Mouse (Mus musculus): ENCODE data around the gene Calm3. TPM values are rescaled to one million over a fixed set of nuclear protein-coding genes. Genes with fewer than 3 reads are reported as not detected.

The Calm3 gene
- polyA plus RNA-seq, 1 experiment from 2014 or later, result 154 TPM

DNA sequence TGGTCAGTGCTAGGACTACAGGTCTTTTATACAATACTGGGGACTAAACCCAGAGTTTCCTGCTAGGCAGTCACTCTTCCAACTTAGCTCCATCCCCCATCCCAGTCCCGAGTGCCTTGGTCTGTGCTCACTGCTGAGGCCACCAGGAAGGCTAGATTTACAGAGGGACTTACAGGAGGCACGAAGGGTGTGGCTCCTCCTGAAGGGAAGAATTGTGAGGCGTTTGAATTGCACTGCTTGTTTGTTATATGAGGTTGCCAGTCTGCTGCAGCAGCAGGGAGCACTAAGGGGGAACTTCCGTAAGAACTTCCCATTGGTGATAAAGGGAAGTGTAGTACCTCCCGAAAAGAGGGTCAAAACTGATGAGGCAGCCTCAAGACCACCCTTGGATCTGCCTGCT is 43.3 kb downstream of the Calm3 start:
- Histone ChIP-seq H3K4me1 (ENCODE audit: insufficient read depth, low read length) (peaks cover 24% of the 10 kb centered on the region), H3K9ac (replicated peaks; ENCODE audit: low read length) (peak overlapping the region; percentile 39; the same call in 1 of the 2 replicates), H3K4me2 (replicated peaks; ENCODE audit: low read depth, low read length) (no peak overlapping the region), H3K27ac (ENCODE audit: low read length) (peak overlapping the region; percentile 69), H3K9me3 (ENCODE audit: low read length) (peaks cover 10% of the 10 kb centered on the region), H3K36me3 (ENCODE audit: insufficient read depth, low read length) (peaks cover 25% of the 10 kb centered on the region), H3K27me3 (ENCODE audit: insufficient read depth, low read length) (peaks cover 15% of the 10 kb centered on the region), H3K4me3 (ENCODE audit: low read length) (no peak overlapping the region)
- ATAC-seq (ENCODE audit: low FRiP score, low TSS enrichment), result no peak
- WGBS, result 35% methylated on average over 5 of the region's 5 CpGs

DNA sequence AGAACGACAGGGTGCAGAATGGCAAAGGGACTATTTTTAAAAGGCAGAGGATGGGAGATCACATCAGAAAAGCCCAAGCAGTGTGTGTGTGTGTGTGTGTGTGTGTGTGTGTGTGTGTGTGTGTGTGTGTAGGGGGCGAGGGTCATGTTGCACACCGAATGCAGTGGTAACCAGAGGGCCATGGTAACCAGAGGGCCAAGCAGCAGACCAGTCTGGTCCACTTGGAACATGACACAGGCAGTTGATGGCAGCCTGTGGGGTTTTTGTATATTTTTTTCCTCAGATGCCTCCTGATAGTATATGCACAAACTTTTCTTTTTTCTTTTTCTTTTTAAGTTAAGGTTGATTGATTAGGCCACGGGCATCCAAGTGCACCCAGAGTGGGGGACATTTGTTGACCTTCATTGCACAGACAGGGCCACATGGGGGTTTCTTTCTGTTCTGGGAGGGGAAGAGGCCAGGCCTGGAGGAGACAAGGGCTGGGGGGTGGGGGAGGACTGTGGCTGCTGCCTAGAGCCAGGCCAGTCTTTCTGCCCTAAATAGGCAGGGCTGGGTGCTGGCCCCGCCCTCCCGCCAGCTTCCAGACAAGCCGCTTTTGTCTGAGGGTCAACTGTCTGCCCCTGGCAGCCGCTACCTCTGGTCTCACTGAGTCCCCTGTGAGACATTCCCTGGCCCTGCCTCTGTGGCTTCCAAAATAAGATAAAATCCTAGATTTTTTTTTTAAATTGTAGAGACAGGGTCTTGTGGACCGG is 43.9 kb downstream of the Calm3 start:
- Histone ChIP-seq H3K4me1 (ENCODE audit: insufficient read depth, low read length) (peaks cover 26% of the 10 kb centered on the region), H3K4me3 (ENCODE audit: low read length) (no peak overlapping the region), H3K36me3 (ENCODE audit: insufficient read depth, low read length) (peaks cover 19% of the 10 kb centered on the region), H3K27me3 (ENCODE audit: insufficient read depth, low read length) (peaks cover 9% of the 10 kb centered on the region), H3K4me2 (replicated peaks; ENCODE audit: low read depth, low read length) (no peak overlapping the region), H3K9me3 (ENCODE audit: low read length) (peaks cover 4% of the 10 kb centered on the region; the same call in 1 of the 2 replicates), H3K27ac (ENCODE audit: low read length) (peak overlapping the region; percentile 69), H3K9ac (replicated peaks; ENCODE audit: low read length) (peak overlapping the region; percentile 39; the same call in 1 of the 2 replicates)
- no peak for ATAC-seq (ENCODE audit: low FRiP score, low TSS enrichment)
- 25% methylated on average over 9 of the region's 9 CpGs for WGBS

DNA sequence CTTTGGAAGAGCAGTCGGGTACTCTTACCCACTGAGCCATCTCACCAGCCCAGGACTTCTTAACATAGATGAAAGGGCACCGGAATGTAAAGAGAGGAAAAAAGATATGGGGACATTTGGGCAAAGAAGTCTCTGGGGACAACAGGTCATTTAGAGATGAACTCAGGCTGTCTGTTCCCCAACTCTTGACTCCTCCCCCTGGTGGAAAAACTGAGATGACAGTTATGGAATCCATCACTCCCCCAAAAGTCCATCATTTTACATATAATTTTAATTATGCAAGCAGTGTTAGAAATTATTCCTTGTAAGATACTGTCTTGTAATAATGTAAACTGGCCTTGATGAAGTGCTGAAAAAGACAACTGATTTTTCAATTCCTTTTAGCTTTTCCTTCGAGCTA is 46.2 kb downstream of the Calm3 start:
- 81% methylated on average over 3 of the region's 3 CpGs for WGBS
- ATAC-seq (ENCODE audit: low FRiP score, low TSS enrichment), result no peak
- Histone ChIP-seq H3K27ac (ENCODE audit: low read length) (no peak overlapping the region), H3K9ac (replicated peaks; ENCODE audit: low read length) (no peak overlapping the region), H3K27me3 (ENCODE audit: insufficient read depth, low read length) (no peaks in the 10 kb centered on the region), H3K36me3 (ENCODE audit: insufficient read depth, low read length) (no peaks in the 10 kb centered on the region), H3K4me1 (ENCODE audit: insufficient read depth, low read length) (peaks cover 26% of the 10 kb centered on the region), H3K4me2 (replicated peaks; ENCODE audit: low read depth, low read length) (no peak overlapping the region), H3K4me3 (ENCODE audit: low read length) (no peak overlapping the region), H3K9me3 (ENCODE audit: low read length) (no peaks in the 10 kb centered on the region)

DNA sequence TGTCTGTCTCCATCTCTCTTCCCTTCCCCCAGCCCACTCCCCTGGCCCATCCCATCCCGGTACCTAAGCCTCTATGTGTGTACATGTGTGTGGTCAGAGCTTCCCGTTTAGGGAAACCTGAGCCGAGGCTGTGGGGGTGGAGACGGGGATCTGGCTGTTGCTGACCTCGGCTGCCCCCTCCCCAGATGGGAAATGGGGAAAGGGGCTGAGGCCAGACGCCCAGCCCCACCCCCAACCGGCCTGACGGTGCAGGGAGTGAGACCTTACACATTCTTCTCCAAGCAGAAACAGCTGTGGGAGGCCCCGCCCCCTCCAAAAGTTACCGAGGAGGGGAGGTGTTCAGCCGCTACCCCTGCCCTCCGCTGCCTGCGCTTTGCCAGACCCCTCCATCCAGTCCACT is 47.3 kb downstream of the Calm3 start:
- no peaks in the 10 kb centered on the region for H3K9me3 ChIP-seq (ENCODE audit: low read length)
- peak overlapping the region; percentile 91 for H3K4me2 ChIP-seq (replicated peaks; ENCODE audit: low read depth, low read length)
- no peaks in the 10 kb centered on the region for H3K36me3 ChIP-seq (ENCODE audit: insufficient read depth, low read length)
- H3K9ac ChIP-seq (replicated peaks; ENCODE audit: low read length), result peak overlapping the region; percentile 77
- 2% methylated on average over 12 of the region's 13 CpGs for WGBS
- peak overlapping the region; percentile 64 for H3K27ac ChIP-seq (ENCODE audit: low read length)
- peak overlapping the region; percentile 78 for H3K4me3 ChIP-seq (ENCODE audit: low read length)
- ATAC-seq (ENCODE audit: low FRiP score, low TSS enrichment), result no peak; the same call in 1 of the 2 replicates
- H3K27me3 ChIP-seq (ENCODE audit: insufficient read depth, low read length), result no peaks in the 10 kb centered on the region
- H3K4me1 ChIP-seq (ENCODE audit: insufficient read depth, low read length), result peaks cover 26% of the 10 kb centered on the region

DNA sequence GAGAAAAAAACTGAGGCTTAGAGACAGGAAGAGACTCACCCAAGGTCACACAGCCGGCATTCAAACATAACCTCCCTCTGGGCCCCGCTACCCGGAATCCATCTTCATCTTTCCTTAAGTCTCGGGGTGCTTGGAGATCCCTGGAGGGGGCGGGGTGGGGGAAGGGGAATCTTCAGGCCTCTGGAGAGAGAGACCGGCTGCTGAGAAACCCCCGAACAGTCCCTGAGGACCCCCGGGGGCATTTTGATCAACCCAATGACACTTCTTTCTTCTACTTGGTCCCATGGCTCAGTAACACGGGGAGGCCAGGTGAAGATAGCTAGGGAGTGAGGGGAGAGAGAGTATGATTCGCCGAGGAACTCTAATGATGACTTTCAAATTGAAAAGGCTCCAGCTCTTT is 47.9 kb downstream of the Calm3 start:
- Histone ChIP-seq H3K4me1 (ENCODE audit: insufficient read depth, low read length) (peaks cover 26% of the 10 kb centered on the region), H3K9ac (replicated peaks; ENCODE audit: low read length) (peak overlapping the region; percentile 77), H3K9me3 (ENCODE audit: low read length) (no peaks in the 10 kb centered on the region), H3K27ac (ENCODE audit: low read length) (peak overlapping the region; percentile 64), H3K27me3 (ENCODE audit: insufficient read depth, low read length) (no peaks in the 10 kb centered on the region), H3K36me3 (ENCODE audit: insufficient read depth, low read length) (0 out of 2 replicates have a peak, but pooled peaks cover 3% of the 10 kb centered on the region), H3K4me3 (ENCODE audit: low read length) (peak overlapping the region; percentile 78), H3K4me2 (replicated peaks; ENCODE audit: low read depth, low read length) (peak overlapping the region; percentile 91)
- ATAC-seq (ENCODE audit: low FRiP score, low TSS enrichment), result no peak
- 6% methylated on average over 11 of the region's 11 CpGs for WGBS

DNA sequence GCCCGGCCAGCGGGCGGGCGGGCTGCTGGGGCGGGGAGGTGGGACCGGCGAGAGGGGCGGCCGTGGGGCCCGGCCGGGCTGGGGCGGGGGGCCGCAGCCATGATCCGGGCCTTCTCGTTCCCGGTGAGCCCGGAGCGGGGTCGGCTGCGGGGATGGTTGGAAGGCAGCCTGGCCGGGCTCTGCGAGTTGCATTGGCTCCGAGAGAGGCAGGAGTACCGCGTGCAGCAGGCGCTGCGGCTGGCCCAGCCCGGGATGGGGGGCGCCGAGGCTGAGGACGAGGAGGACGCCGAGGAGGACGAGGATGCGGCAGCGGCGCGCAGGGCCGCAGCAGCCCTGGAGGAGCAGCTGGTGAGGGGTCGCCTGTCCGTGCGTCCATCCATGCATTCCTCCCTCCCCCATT is 48.6 kb downstream of the Calm3 start:
- Histone ChIP-seq H3K27ac (ENCODE audit: low read length) (peak overlapping the region; percentile 64), H3K9ac (replicated peaks; ENCODE audit: low read length) (peak overlapping the region; percentile 77), H3K4me1 (ENCODE audit: insufficient read depth, low read length) (peaks cover 19% of the 10 kb centered on the region), H3K36me3 (ENCODE audit: insufficient read depth, low read length) (0 out of 2 replicates have a peak, but pooled peaks cover 7% of the 10 kb centered on the region), H3K4me3 (ENCODE audit: low read length) (peak overlapping the region; percentile 78), H3K27me3 (ENCODE audit: insufficient read depth, low read length) (no peaks in the 10 kb centered on the region), H3K4me2 (replicated peaks; ENCODE audit: low read depth, low read length) (peak overlapping the region; percentile 91), H3K9me3 (ENCODE audit: low read length) (no peaks in the 10 kb centered on the region)
- WGBS, result under 1% methylated on average over 33 of the region's 42 CpGs
- ATAC-seq (ENCODE audit: low FRiP score, low TSS enrichment), result no peak

DNA sequence AGATGAGACGGTGACA is 48.8 kb downstream of the Calm3 start, which contains the start of gene Dact3:
Gene Dact3 (plus strand): TSS at position 8 of the 16 bp plus-strand sequence.
- whole genome bisulfite sequencing, result 0% methylated on average over 1 of the region's 1 CpGs
- peak within 1 kb of the TSS; percentile 78 for H3K4me3 ChIP-seq (ENCODE audit: low read length)
- H3K36me3 ChIP-seq (ENCODE audit: insufficient read depth, low read length), result peaks cover 8% of the 10 kb centered on the region; the same call in 1 of the 2 replicates
- H3K4me1 ChIP-seq (ENCODE audit: insufficient read depth, low read length), result peaks cover 17% of the 10 kb centered on the region
- peak within 1 kb of the TSS; percentile 93 for H3K27ac ChIP-seq (ENCODE audit: low read length)
- peak within 1 kb of the TSS; percentile 91 for H3K4me2 ChIP-seq (replicated peaks; ENCODE audit: low read depth, low read length)
- peak within 1 kb of the TSS; percentile 77 for H3K9ac ChIP-seq (replicated peaks; ENCODE audit: low read length)
- no peaks in the 10 kb centered on the region for H3K27me3 ChIP-seq (ENCODE audit: insufficient read depth, low read length)
- ATAC-seq (ENCODE audit: low FRiP score, low TSS enrichment), result no peak
- H3K9me3 ChIP-seq (ENCODE audit: low read length), result no peaks in the 10 kb centered on the region

DNA sequence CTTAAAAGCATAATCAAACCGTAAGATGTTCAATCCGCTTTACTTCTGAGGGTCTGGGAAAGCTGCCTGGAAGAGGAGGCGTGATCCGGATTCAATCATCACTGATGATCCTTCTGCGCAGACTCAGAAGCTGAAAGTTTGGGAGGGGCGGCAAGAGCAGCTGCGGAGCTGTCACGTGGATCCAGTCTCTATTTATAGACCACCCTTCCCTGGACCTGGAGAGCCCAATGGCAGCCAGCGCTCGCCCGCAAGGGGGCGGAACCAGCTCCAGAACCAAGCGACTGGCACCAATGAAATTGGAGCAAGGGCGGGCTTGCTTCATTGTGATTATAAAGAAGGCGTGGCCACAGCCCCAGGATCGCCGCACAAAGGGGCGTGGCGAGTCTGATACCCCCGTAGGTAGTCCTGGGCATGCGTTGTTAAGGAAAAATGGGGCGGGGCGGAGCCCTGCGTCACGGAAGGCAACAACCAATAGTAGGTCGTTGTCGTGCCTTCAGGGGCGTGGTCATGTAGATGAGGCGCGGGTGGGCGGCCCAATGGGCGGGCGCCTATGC is 49.1 kb downstream of the Calm3 start:
- Histone ChIP-seq H3K4me2 (replicated peaks; ENCODE audit: low read depth, low read length) (peak overlapping the region; percentile 91), H3K4me3 (ENCODE audit: low read length) (peak overlapping the region; percentile 78), H3K27ac (ENCODE audit: low read length) (peak overlapping the region; percentile 93), H3K36me3 (ENCODE audit: insufficient read depth, low read length) (peaks cover 10% of the 10 kb centered on the region; the same call in 1 of the 2 replicates), H3K27me3 (ENCODE audit: insufficient read depth, low read length) (no peaks in the 10 kb centered on the region), H3K9me3 (ENCODE audit: low read length) (no peaks in the 10 kb centered on the region), H3K4me1 (ENCODE audit: insufficient read depth, low read length) (peaks cover 15% of the 10 kb centered on the region), H3K9ac (replicated peaks; ENCODE audit: low read length) (peak overlapping the region; percentile 77)
- under 1% methylated on average over 33 of the region's 33 CpGs for WGBS
- peak; percentile 96 for ATAC-seq (ENCODE audit: low FRiP score, low TSS enrichment)

DNA sequence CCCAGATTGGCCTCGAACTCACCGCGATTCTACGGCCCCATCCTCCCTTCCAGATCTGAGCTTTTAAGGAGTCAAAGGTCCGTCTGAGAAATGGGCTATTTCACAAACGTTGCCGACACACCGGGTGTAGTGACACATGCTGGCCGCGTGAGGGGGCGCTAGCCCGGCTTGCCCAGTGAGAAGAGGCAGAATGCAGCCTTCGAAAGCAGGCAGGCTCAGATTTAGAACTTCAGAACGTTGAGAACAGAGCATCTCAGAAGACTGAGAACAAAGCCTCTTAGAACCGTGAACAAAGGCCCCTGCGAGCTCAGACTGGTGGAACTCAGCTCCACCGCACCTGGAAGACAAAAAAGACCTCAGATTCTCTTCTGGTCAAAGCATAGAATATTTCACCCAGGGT is 49.7 kb downstream of the Calm3 start:
- Histone ChIP-seq H3K27me3 (ENCODE audit: insufficient read depth, low read length) (no peaks in the 10 kb centered on the region), H3K4me2 (replicated peaks; ENCODE audit: low read depth, low read length) (peak overlapping the region; percentile 91), H3K4me3 (ENCODE audit: low read length) (peak overlapping the region; percentile 32), H3K4me1 (ENCODE audit: insufficient read depth, low read length) (peaks cover 15% of the 10 kb centered on the region), H3K36me3 (ENCODE audit: insufficient read depth, low read length) (peaks cover 11% of the 10 kb centered on the region; the same call in 1 of the 2 replicates), H3K9ac (replicated peaks; ENCODE audit: low read length) (peak overlapping the region; percentile 19), H3K27ac (ENCODE audit: low read length) (peak overlapping the region; percentile 93), H3K9me3 (ENCODE audit: low read length) (no peaks in the 10 kb centered on the region)
- no peak for ATAC-seq (ENCODE audit: low FRiP score, low TSS enrichment)
- 3% methylated on average over 17 of the region's 17 CpGs for WGBS

DNA sequence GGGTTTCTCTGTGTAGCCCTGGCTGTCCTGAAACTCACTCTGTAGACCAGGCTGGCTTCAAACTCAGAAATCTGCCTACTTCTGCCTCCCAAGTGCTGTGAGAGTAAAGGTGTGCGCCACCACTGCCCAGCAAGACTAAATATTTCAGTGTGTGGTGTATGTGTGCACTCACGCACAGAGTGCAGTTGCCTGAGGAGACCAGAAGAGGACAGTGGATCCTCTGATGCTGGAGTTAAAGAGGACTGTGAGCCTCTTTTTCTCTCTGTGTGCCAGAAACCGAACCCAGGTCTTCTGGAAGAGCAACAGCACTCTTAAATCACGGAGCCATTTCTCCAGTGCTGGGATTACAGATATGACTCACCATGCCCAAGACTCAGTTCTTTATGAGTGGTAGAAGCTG is 50.5 kb downstream of the Calm3 start:
- 94% methylated on average over 4 of the region's 4 CpGs for WGBS
- Histone ChIP-seq H3K4me1 (ENCODE audit: insufficient read depth, low read length) (peaks cover 15% of the 10 kb centered on the region), H3K4me2 (replicated peaks; ENCODE audit: low read depth, low read length) (no peak overlapping the region), H3K9ac (replicated peaks; ENCODE audit: low read length) (no peak overlapping the region), H3K27ac (ENCODE audit: low read length) (no peak overlapping the region), H3K9me3 (ENCODE audit: low read length) (no peaks in the 10 kb centered on the region), H3K27me3 (ENCODE audit: insufficient read depth, low read length) (no peaks in the 10 kb centered on the region), H3K36me3 (ENCODE audit: insufficient read depth, low read length) (peaks cover 16% of the 10 kb centered on the region; the same call in 1 of the 2 replicates), H3K4me3 (ENCODE audit: low read length) (no peak overlapping the region)
- ATAC-seq (ENCODE audit: low FRiP score, low TSS enrichment), result no peak
